Mouse (Mus musculus): ENCODE measurements at regions not wholly inside any gene's neighbourhood (a gene's known extent, or its start where the extent isn't known, plus 50 kb on each side); places are given as distances from the start of the nearest gene placed in this dataset.

GRCm38 (mm10) chr9:33954319-33954718 lies 531.4 kb upstream of the Kirrel3 start:
- no peak overlapping the region for H3K4me3 ChIP-seq (ENCODE audit: low read depth, low read length)
- no peak overlapping the region for H3K4me2 ChIP-seq
- no peak for DNase-seq (ENCODE audit: low spot score, missing footprints)
- no peak overlapping the region for H3K9ac ChIP-seq (ENCODE audit: low read length)
- no peaks in the 10 kb centered on the region for H3K36me3 ChIP-seq (ENCODE audit: control insufficient read depth, insufficient read depth, low read length)
- H3K27ac ChIP-seq (ENCODE audit: low read depth, low read length): no peak overlapping the region
- no peaks in the 10 kb centered on the region for H3K27me3 ChIP-seq (ENCODE audit: control insufficient read depth, insufficient read depth, low read length)
- no peak for ATAC-seq (ENCODE audit: low FRiP score)
- no peaks in the 10 kb centered on the region for H3K4me1 ChIP-seq (ENCODE audit: control insufficient read depth, insufficient read depth, low read length)
- no peaks in the 10 kb centered on the region for H3K9me3 ChIP-seq (ENCODE audit: control insufficient read depth, low read length)
